Mouse (Mus musculus) liver, postnatal 0 days (tissue): ENCODE data around the gene Cdc123.

Source experiments
- CTCF ChIP-seq: sonication (generic); IDR thresholded peaks from 2 replicates; pipeline ENCODE4 v1.5.1; 2016; ENCODE audit warnings: antibody characterized with exemption, low read depth
- EP300 ChIP-seq: IDR thresholded peaks from 2 replicates; pipeline ENCODE4 v1.6.1; 2016; ENCODE audit warnings: antibody characterized with exemption, low read depth, mild to moderate bottlenecking

DNA sequence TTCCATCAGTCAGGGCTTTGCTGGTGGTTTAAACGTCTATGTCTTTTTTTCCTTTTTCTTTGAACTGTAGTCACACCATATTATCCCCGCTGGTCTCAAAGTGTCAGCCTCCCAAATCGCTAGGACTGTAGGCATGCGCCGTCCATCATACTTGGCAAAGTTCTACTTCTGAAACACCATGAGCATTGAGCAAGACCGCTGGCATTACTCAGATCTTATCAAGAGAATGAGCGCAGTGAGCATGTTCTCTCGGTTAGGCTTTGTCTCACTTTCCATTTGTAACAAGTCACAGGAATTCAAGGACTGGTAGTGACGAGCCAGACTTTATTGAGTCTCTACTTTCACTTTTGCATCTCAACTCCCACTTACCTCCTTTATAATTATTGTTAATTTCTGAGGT is 6.2 kb upstream of the Cdc123 start:
- TF ChIP-seq CTCF, result no peak
- TF ChIP-seq EP300, result no peak
